Mouse (Mus musculus): ENCODE results near the gene D130043K22Rik.

The D130043K22Rik gene

GRCm38 (mm10) chr13:24943303-24943702, 98.4 kb downstream of the D130043K22Rik start:
- in situ Hi-C loops (cut with MboI; ENCODE audit: low sequenced_read_pairs), result no loop called here

DNA sequence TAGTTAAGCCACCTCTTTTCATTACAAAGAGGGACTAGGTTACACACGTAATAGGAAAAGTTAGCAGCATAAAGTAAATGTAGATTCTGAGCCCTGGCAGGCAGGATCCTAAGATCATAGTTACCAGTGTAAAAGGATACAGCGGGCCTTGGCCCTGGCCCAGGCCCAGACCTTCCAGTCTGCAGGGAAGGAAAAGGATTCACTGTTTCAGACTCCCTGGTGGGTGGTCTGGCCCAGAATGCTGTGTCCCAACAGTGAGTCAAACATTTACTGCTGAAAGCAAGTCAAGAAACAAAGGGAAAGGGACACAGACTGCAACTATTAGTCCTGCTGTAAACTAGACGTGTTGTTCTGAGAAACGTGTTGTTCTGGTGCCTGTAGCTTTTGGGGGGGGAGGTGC, 100.6 kb downstream of the D130043K22Rik start:
- in situ Hi-C loops (cut with MboI; ENCODE audit: low sequenced_read_pairs), result no loop called here

DNA sequence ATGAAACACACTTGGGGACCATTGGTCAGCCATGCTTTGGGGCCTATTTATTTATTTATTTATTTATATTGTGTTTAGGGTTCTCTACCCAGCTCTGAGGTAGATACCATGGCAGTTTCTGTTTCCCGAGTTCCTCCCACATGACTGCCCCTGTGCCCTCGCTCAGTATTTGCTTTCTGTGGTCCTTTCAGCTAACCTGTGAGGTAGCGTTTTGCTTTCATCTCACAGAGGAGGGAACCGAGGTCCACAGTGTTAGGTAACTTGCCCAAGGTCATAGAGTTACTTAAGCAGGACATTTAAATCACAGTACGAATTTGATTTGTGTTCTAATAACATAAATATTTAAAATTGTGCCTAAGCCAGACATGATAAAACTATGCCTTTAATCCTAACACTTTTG, 102.2 kb downstream of the D130043K22Rik start:
- in situ Hi-C loops (cut with MboI; ENCODE audit: low sequenced_read_pairs), result no loop called here

- in situ Hi-C loops (cut with MboI; ENCODE audit: low sequenced_read_pairs), result no loop called here
Measured at GRCm38 (mm10) chr13:24948870-24949269, 103.9 kb downstream of the D130043K22Rik start.
